Mouse (Mus musculus) heart, embryonic 14.5 days (tissue): Measurements from ENCODE around the gene Ptprq. TPM values are rescaled to one million over a fixed set of nuclear protein-coding genes. Genes with fewer than 3 reads are reported as not detected.
A peak's percentile ranks its signal among the peaks of the same experiment; 100 is the strongest.

Source experiments
- ATAC-seq: fragments of 200-750 bp; cut with Nextera tagmentation; 2 replicates; pipeline ENCODE4 v1.8.0; 2017; ENCODE audit warnings: low read depth, moderate TSS enrichment; ENCODE audit not compliant: insufficient number of reproducible peaks, insufficient read depth, low FRiP score
- H3K27ac ChIP-seq, 2 experiments: fragments of 200-500 bp in 1 of 2; fragments of 300-500 bp in 1 of 2; sonication (generic) in 1 of 2; replicated peaks in 1 of 2; 2 replicates each; pipeline ENCODE4 v1.5.1; 2012 to 2014; ENCODE audit warnings: low read depth in 2 of 2, low read length in 2 of 2, control low read depth in 1 of 2, mild to moderate bottlenecking in 1 of 2, mixed read lengths in 1 of 2; ENCODE audit not compliant: control insufficient read depth in 1 of 2, insufficient read depth in 1 of 2
- H3K27me3 ChIP-seq: fragments of 300-500 bp; sonication (generic); 2 replicates; pipeline ENCODE4 v1.6.1; 2014; ENCODE audit warnings: mild to moderate bottlenecking, low read length, control low read depth; ENCODE audit not compliant: control insufficient read depth, insufficient read depth
- H3K36me3 ChIP-seq: fragments of 300-500 bp; sonication (generic); 2 replicates; pipeline ENCODE4 v1.6.1; 2014; ENCODE audit warnings: mild to moderate bottlenecking, control low read depth, low read length, mixed read lengths; ENCODE audit not compliant: control insufficient read depth, insufficient read depth
- H3K4me1 ChIP-seq, 2 experiments: fragments of 200-500 bp in 1 of 2; fragments of 300-500 bp in 1 of 2; sonication (generic) in 1 of 2; 2 replicates each; pipeline ENCODE4 v1.6.1; 2012 to 2014; ENCODE audit warnings: low read length in 2 of 2, control low read depth in 1 of 2, mixed read lengths in 1 of 2; ENCODE audit not compliant: control insufficient read depth in 2 of 2, insufficient read depth in 2 of 2
- H3K4me2 ChIP-seq: fragments of 300-500 bp; sonication (generic); 2 replicates; pipeline ENCODE4 v1.6.1; 2014; ENCODE audit warnings: mild to moderate bottlenecking, low read length
- H3K4me3 ChIP-seq, 2 experiments: fragments of 200-500 bp in 1 of 2; fragments of 300-500 bp in 1 of 2; sonication (generic) in 1 of 2; 2 replicates each; pipeline ENCODE4 v1.5.1; 2012 to 2014; ENCODE audit warnings: low read length in 2 of 2, mild to moderate bottlenecking in 2 of 2, control low read depth in 1 of 2, low read depth in 1 of 2, moderate library complexity in 1 of 2; ENCODE audit not compliant: control insufficient read depth in 1 of 2, insufficient read depth in 1 of 2
- H3K9ac ChIP-seq: fragments of 300-500 bp; sonication (generic); 2 replicates; pipeline ENCODE4 v1.6.1; 2014; ENCODE audit warnings: mild to moderate bottlenecking, low read length
- H3K9me3 ChIP-seq: fragments of 300-500 bp; sonication (generic); 2 replicates; pipeline ENCODE4 v1.6.1; 2016; ENCODE audit warnings: low read length, control low read depth; ENCODE audit not compliant: control insufficient read depth
- WGBS: fragments of 180-500 bp; shearing (Covaris S2); extraction: QIAGEN DNeasy Blood & Tissue Kit; methylation state at CpG from one replicate; pipeline ENCODE4 v1.1.7; 2014; 5-methylcytosine and 5-hydroxymethylcytosine counted together
- polyA plus RNA-seq: library from polyadenylated mRNA; unstranded; fragments of >200 nt; fragmentation: Nextera tagmentation; extraction: Ambion mirVana; gene quantifications from 2 replicates; pipeline ENCODE4 v1.2.1, GENCODE M21; 2014

Ptprq gene
- polyA plus RNA-seq, 1 experiment from 2014 or later, result 0.12 TPM

DNA sequence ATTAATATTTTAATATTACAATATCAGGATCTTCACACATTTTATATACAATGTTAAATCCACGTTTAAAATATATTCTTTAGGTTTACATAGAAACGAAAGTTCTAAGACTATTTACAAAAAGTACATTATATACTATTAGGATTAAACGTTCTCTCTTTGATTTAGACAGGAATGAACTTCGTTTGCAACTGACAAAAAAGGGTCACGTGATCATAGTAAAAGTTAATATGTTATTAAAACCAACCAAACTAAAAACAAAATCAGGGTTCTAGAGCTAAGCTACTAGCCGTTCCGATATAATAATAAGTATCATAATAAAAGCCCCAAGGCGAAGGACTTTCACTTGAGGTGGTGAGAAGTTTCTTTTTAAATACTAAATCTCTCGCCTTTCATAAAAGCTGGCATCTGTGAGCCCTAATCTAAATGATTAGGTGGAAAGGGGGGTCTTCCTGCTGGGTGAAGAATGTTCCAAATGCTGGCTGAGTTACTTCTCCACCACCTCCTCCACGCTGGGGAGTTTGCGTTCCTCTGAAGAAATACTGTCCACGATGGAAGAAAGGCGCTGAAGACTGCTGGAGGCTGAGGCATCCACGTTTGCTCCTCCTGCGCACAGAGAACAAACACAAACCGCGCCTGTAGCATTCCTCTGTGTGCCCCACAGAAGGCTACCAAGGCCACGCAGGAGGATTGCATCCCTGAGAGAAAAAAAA, 226.8 kb downstream of the Ptprq start:
- Histone ChIP-seq H3K4me1 (peaks cover 2 to 4% of the 10 kb centered on the region in 2 experiments; a peak in 1 of 4 replicates), H3K27ac (no peak overlapping the region), H3K36me3 (no peaks in the 10 kb centered on the region), H3K4me2 (peak overlapping the region; percentile 66), H3K27me3 (no peaks in the 10 kb centered on the region), H3K9ac (peak overlapping the region; percentile 58), H3K9me3 (no peaks in the 10 kb centered on the region), H3K4me3 (peak overlapping the region; percentile 29 to 38)
- 34% methylated on average over 18 of the region's 18 CpGs for WGBS
- no peak for ATAC-seq

DNA sequence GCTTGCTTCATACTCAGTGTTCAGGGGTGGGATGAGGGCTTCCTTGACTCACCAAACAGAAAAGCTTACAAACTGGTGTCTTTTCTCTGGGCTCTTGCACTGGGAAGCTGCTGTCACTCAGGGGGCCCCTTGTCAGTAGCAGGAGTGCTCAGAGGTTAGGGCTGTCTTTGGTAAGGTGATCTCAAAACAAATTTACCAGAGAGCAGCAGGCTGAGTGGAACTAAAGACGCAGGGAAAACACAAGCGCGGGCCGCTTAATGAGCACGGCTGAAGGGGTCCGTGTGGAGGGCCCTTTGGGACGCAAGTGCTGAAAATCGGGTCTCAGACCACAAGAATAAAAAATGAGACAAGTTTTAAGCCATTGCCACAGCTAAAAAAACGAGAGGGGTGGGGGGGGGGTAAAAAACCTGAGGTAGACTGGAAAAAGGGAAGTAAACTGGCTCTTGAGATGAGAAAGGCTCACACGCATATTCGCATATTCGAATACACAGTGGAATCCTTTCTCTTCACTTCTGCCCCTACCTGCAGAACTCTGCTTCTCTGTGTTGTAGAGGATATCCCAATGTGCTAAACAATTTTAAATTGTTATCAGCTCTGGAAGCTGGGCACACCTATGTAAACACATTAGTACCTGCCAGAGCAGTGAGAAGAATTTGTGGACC, 231.1 kb downstream of the Ptprq start:
- 26% methylated on average over 12 of the region's 12 CpGs for WGBS
- no peak for ATAC-seq
- no peak overlapping the region for H3K27ac ChIP-seq
- H3K4me2 ChIP-seq, result peak overlapping the region; percentile 34
- H3K4me3 ChIP-seq, result no peak overlapping the region
- H3K27me3 ChIP-seq, result no peaks in the 10 kb centered on the region
- H3K9ac ChIP-seq, result no peak overlapping the region
- H3K9me3 ChIP-seq, result no peaks in the 10 kb centered on the region
- no peaks in the 10 kb centered on the region for H3K36me3 ChIP-seq
- H3K4me1 ChIP-seq, result peaks cover 2 to 4% of the 10 kb centered on the region in 2 experiments; a peak in 1 of 4 replicates

DNA sequence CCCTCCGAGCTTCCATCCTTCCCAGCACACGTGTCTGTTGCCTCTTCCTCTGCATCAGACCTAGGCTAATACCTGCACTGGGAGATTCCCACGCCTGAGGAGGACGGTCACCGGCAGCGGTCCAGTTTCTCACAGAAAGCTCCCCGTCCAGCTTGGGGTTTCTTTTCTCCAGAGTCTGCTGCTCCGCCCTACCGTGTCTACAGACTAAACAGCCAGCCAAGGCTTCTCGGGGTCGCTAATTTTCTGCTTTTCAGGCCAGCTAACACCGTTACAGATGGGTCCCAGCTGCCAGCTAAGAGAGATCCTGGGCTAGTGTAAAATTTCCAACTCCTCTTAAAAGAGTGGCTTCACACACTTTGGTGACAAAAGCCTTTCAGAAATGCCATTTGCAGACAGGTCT, 233.1 kb downstream of the Ptprq start:
- no peak overlapping the region for H3K4me3 ChIP-seq
- H3K27me3 ChIP-seq, result no peaks in the 10 kb centered on the region
- WGBS, result 69% methylated on average over 12 of the region's 12 CpGs
- no peak overlapping the region for H3K4me2 ChIP-seq
- no peak for ATAC-seq
- H3K27ac ChIP-seq, result no peak overlapping the region
- H3K4me1 ChIP-seq, result no peaks in the 10 kb centered on the region
- H3K9ac ChIP-seq, result no peak overlapping the region
- H3K9me3 ChIP-seq, result no peaks in the 10 kb centered on the region
- no peaks in the 10 kb centered on the region for H3K36me3 ChIP-seq

DNA sequence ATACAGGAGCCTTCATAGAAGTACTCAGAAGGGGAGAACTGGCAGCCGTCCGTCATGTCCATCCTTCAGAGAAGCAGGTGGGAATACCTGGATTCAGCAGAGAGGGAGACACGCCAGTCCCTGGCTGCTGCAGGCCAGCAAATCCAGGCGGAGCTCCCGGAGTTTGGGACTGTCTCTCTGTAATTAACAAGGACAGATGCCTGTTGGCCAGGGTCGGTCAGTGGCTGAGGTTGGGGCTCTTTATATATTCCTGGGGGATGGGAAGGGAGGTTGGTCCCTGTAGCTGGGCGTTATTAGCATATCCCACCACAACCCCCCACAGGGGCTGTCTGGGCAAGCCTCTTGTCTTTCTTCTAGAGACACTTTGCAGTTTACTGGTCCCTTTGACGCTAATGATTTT, 234.0 kb downstream of the Ptprq start, which contains the start of gene Myf5:
Gene Myf5, minus strand, starts transcription at position 265 of the 400 bp plus-strand sequence.
- no peak for ATAC-seq
- WGBS, result 72% methylated on average over 8 of the region's 8 CpGs
- Histone ChIP-seq H3K9me3 (no peaks in the 10 kb centered on the region), H3K36me3 (no peaks in the 10 kb centered on the region), H3K9ac (no peak within 1 kb of the TSS), H3K27ac (no peak within 1 kb of the TSS), H3K4me3 (no peak within 1 kb of the TSS), H3K4me2 (no peak within 1 kb of the TSS), H3K27me3 (no peaks in the 10 kb centered on the region), H3K4me1 (no peaks in the 10 kb centered on the region)

DNA sequence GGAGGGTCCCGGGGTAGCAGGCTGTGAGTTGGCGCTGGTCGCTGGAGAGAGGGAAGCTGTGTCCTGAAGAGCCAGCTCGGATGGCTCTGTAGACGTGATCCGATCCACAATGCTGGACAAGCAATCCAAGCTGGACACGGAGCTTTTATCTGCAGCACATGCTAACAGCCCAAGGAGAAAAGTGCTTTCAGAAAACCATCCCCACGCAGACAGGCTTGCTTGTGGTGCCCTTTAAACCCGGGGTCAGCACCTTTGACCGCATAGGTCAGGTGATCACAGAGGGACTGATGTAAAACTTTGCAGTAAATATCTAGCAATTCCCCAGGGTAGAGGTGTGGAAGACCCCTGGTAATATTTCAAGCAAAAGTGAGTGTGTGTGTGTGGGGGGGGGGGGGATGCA, 235.8 kb downstream of the Ptprq start:
- no peak overlapping the region for H3K9ac ChIP-seq
- H3K27ac ChIP-seq, result no peak overlapping the region
- 73% methylated on average over 10 of the region's 10 CpGs for WGBS
- no peak for ATAC-seq
- H3K4me2 ChIP-seq, result no peak overlapping the region
- no peaks in the 10 kb centered on the region for H3K27me3 ChIP-seq
- no peak overlapping the region for H3K4me3 ChIP-seq
- no peaks in the 10 kb centered on the region for H3K9me3 ChIP-seq
- no peaks in the 10 kb centered on the region for H3K36me3 ChIP-seq
- no peaks in the 10 kb centered on the region for H3K4me1 ChIP-seq

DNA sequence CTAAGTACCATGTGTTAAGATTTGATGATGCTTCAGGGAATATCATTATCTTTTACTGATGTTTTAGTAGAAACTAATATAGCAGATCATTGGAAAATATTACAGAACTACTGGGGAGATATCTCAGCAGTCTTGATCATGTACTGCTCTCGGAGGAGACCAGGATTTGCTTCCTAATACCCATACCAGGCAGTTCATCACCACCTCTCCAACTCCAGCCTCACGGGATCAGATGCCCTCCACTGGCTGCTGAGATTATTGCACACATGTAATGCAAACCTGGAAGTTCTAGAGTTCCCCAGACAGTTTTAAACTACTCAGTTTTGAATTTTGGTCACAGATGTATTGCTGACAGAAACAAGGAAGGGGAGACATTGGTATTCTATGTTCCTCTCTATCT, 246.4 kb downstream of the Ptprq start:
- whole genome bisulfite sequencing, result 60% methylated on average over 2 of the region's 2 CpGs
- no peaks in the 10 kb centered on the region for H3K4me1 ChIP-seq
- ATAC-seq, result no peak

DNA sequence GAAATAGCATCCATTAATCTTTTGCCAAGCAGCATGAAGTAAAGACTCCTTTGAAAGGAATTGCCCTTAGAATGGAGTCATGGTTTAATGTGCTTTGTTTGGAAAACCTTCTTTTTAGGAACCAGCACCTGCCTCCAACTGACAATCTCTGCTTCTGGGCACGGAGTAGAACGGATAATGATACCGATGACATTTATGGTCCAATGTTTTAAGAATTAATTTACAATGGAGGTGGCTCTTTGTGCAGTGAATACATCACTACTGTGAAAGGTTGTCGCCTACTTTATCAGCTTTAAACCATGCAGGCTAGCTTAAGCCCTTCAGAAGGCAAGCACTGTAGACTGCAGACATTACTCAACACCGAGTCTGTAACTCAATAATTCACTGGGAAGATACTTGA, 248.1 kb downstream of the Ptprq start:
- ATAC-seq, result no peak

More for the DNA sequence above, 246.4 kb downstream of the Ptprq start:
- Histone ChIP-seq H3K9me3 (no peaks in the 10 kb centered on the region), H3K27me3 (no peaks in the 10 kb centered on the region), H3K4me2 (no peak overlapping the region), H3K36me3 (no peaks in the 10 kb centered on the region), H3K9ac (no peak overlapping the region), H3K4me3 (no peak overlapping the region), H3K27ac (no peak overlapping the region)

More for the DNA sequence above, 248.1 kb downstream of the Ptprq start:
- no peak overlapping the region for H3K4me2 ChIP-seq
- no peaks in the 10 kb centered on the region for H3K9me3 ChIP-seq
- H3K9ac ChIP-seq, result no peak overlapping the region
- 85% methylated on average over 5 of the region's 5 CpGs for WGBS
- H3K36me3 ChIP-seq, result no peaks in the 10 kb centered on the region
- H3K4me1 ChIP-seq, result no peaks in the 10 kb centered on the region
- H3K4me3 ChIP-seq, result no peak overlapping the region
- no peaks in the 10 kb centered on the region for H3K27me3 ChIP-seq
- H3K27ac ChIP-seq, result no peak overlapping the region
